Mouse (Mus musculus) spleen, adult 10 weeks (tissue): Measurements from ENCODE around the gene Olfr20. TPM values are rescaled to one million over a fixed set of nuclear protein-coding genes. Genes with fewer than 3 reads are reported as not detected.

Source experiments
- polyA plus RNA-seq: library from polyadenylated mRNA; stranded (reverse); fragments of 350-450 nt; fragmentation: Illumina TruSeq; extraction: RNeasy Lipid Tissue Mini Kit (QIAGEN cat#74804); gene quantifications from one replicate; pipeline ENCODE4 v1.2.3, GENCODE M21; 2015; ENCODE audit warnings: low replicate concordance; ENCODE audit not compliant: insufficient read depth

The Olfr20 gene
- polyA plus RNA-seq = not detected

DNA sequence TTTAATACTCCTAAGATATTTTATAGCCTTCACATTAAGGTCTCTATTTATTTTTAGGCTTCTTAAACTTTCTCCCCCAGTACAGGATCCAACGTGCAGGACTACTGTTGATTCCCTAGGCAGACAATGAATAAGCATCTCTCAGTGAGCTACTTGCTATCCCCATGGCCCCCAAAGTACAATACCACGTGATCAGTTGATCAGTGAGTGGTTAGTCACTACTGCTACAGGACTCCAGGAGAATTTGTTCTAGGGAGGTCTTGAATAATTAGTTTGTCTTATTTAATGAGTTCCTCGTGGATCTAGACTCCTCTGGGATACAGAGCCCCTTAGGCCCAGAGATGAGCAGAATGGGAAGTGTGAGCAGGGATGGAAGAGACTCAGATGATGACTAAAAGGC, at the start of gene Olfr20:
TSS of gene Olfr20 (plus strand) at position 301 of the 400 bp plus-strand sequence.

DNA sequence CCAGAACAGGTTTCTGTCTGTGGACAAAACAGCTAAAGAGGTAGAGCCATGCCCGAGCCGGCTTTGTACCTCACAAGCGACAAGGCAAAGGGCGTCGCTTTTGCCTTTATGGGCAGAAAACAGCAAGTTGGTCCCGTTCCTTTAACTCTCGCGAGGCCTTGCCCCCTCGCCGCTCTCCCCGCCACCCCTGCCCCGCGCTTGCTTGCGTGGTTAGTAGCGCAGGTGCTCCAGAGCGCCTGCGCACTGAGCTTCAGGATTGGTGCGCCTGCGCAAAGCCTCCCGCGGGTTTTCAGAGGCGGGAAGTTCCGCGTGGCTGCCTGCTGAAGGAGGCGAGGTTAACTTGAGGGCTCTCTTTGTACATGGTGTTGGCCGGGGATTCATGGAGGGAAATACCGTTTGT, 21.1 kb upstream of the Olfr20 start, which contains the start of the genes Aspa, Gm49340 and Spata22:
TSS of gene Aspa (minus strand) at position 155 of the 400 bp plus-strand sequence.
TSS of gene Gm49340 (plus strand) at position 300 of the 400 bp plus-strand sequence.
TSS of gene Spata22 (plus strand) at position 300 of the 400 bp plus-strand sequence.

DNA sequence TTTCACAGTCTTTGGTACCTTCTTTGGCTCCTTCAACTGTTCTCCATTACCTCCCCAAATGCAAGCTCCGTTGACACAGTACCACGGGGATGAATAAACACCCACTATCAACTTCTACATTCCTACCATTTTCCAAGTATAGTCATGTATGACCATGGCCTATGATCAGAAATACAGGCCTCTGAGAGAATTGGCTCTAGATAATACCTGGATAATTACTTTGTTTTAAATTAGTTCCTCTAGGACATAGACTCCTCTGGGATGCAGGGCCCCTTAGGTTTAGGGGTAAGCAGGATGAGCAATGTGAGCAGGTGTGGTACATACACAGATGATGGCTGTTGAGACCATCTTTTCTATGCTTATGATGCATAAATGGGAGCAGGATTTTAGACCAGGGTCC, 20.4 kb downstream of the Olfr20 start, which contains the start of gene Olfr376:
TSS of gene Olfr376 (plus strand) at position 301 of the 400 bp plus-strand sequence.

DNA sequence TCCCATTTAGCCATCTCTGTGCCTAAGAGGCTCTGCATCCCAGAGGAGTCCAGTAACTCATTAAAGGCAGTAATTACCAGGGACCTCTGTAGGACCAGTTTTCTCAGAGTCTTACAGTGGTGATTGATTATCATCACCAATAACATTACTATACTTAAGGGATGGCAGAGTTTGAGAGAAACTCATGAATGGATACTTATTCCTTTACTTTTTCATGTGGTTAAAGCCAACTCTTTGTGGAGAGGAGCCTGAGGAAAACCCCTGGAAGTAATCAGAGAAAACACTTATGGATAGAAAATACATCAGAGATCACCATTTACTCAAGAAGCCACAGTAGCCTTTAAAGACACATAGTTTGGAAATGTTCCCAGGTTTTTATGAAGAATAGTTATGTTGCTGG, 48.9 kb downstream of the Olfr20 start, which contains the start of gene Olfr1:
TSS of gene Olfr1 (minus strand) at position 101 of the 400 bp plus-strand sequence.

Other genes with a start within 250 kb of the Olfr20 start
- gene Haspin, start 212.5 kb upstream of the Olfr20 start, polyA plus RNA-seq = 8.5 TPM
- gene P2rx5, start 190.4 kb upstream of the Olfr20 start, polyA plus RNA-seq = 0.90 TPM
- 43.9 TPM for gene Emc6, start 173.7 kb upstream of the Olfr20 start, polyA plus RNA-seq
- gene Tax1bp3, start 173.7 kb upstream of the Olfr20 start, polyA plus RNA-seq = 26.3 TPM
- 23.1 TPM for gene Ctns, start 151.7 kb upstream of the Olfr20 start, polyA plus RNA-seq
- 3.7 TPM for gene Shpk, start 151.3 kb upstream of the Olfr20 start, polyA plus RNA-seq
- gene Trpv1, start 116.5 kb upstream of the Olfr20 start, polyA plus RNA-seq = not detected
- gene Trpv3, start 83.4 kb upstream of the Olfr20 start, polyA plus RNA-seq = 1.4 TPM
- 2.9 TPM for gene Aspa, start 21.2 kb upstream of the Olfr20 start, polyA plus RNA-seq
- gene Gm49340, start 21.0 kb upstream of the Olfr20 start, polyA plus RNA-seq = not detected
- gene Spata22, start 21.0 kb upstream of the Olfr20 start, polyA plus RNA-seq = not detected
- not detected for gene Olfr376, start 20.5 kb downstream of the Olfr20 start, polyA plus RNA-seq
- gene Olfr1, start 48.8 kb downstream of the Olfr20 start, polyA plus RNA-seq = not detected
- not detected for gene Olfr378, start 77.7 kb downstream of the Olfr20 start, polyA plus RNA-seq
- not detected for gene Olfr380, start 106.7 kb downstream of the Olfr20 start, polyA plus RNA-seq
- gene Olfr381, start 140.8 kb downstream of the Olfr20 start, polyA plus RNA-seq = not detected
- not detected for gene Olfr382, start 166.4 kb downstream of the Olfr20 start, polyA plus RNA-seq
- gene Olfr385, start 242.2 kb downstream of the Olfr20 start, polyA plus RNA-seq = not detected
- gene Olfr384, start 247.8 kb downstream of the Olfr20 start, polyA plus RNA-seq = not detected